Mouse (Mus musculus) layer of hippocampus, adult 11-12 months (tissue): ENCODE measurements around the gene Synpr.

Experiments
- DNase-seq: peaks from one replicate; pipeline ENCODE4 v3.0.0; 2022; ENCODE audit warnings: low spot score

Gene Synpr

DNA sequence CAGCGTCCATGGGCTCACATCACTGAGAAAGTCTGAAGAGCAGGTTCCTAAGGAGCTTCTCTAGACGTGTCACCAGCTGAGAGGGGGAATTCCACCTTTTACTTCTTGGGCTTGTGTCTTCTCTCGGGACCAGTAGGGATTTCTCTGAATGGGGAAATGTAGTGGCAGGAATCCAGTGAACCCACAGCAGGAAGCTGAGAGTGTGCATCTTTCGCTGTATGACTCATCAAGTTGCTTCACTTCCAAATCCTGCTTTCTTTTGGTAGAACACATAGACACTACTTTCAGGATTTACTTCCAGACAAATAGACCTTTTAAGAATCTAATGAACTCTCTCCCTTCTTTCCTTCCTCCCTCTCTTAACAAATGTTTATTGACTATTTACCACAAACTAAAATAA lies 266.6 kb downstream of the Synpr start:
- peak; percentile 9 for DNase-seq

DNA sequence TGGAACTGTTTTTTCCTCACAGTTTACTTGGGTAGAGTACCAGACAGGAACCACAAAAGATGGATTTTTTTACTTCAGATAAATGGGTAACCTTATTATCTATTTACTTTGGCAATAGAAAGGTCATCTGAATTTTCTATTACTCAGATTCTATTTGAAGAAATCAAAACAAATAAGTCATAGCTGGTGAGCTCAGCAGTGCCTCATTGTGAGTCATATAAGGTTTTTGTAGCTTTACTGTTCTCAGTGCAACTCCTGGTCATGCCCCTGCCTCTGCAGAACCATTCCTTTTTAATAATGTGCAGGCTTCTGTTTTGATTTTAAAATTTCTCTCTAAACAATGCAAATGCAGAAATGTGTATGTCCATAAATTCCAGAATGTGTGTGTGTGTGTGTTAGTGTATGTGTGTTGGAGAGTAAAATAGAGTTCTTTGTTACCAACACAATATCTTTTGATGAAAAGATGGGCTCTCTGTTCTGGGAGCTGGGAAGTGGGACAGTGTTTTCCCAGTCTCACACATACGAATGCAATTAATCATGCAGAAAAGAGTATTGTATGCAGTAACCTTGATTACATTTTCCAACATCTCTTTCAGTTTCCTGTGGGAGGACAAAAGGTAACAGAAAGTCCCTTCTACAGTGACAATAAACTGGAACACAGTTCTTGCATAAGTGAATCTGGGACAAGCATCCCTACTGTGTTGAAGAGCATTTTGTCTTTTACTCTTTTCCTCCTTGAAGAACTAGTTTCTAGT lies 269.2 kb downstream of the Synpr start:
- no peak for DNase-seq

DNA sequence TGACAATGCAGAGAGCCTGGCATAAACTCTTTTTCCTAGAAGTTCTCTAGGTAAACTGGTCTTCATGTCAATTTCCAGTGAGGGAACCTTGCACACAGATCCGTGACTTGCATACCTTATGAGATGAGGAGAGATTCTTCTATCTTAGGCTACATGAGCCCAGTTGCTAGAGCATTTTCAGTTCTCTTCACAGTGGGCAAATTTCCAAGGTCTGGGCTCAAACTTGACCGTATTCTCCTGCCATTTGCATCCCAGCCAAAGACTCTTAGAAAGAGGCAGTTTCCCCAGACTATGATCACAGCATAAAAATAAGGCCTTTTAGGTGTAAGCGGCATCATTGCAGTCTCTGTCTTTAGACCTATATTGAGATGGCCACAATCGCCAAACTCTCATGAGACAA lies 270.1 kb downstream of the Synpr start:
- no peak for DNase-seq

DNA sequence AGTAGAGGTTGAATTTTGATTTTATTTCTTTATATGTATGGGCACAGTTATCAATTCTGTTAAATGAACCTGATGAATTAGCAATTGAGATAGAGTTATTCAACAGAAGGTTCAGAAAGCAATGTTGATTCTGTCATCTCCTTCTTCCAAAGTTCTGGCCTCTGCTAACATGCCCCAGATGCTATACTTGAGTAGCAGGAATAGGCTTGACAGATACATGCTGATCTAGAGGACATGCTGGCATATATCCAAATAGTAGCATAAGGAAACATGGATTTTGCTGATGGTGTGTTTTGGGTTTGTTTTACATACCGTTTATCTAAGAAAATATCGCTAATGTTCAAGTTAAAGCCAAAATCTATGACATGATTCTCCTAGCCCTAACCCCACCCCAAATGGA lies 273.5 kb downstream of the Synpr start:
- DNase-seq, result no peak

DNA sequence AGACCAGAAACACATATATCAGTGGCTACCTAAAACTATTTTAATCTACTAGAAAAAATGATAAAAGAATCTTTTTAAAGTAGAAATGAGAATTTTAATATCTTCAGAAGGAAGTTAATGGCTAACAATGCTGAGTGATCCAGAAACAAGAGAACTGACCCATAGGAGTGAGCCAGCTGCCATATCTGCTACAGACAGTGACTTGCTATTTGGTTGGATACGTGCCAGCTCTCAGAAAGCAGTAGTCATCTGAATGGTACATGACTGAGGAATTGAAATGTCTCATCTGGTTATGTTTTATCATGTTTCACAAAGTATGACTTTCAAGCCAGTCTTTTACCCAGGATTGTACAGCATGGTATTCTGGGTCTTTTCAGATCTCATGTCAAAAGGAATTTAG lies 282.7 kb downstream of the Synpr start:
- no peak for DNase-seq

DNA sequence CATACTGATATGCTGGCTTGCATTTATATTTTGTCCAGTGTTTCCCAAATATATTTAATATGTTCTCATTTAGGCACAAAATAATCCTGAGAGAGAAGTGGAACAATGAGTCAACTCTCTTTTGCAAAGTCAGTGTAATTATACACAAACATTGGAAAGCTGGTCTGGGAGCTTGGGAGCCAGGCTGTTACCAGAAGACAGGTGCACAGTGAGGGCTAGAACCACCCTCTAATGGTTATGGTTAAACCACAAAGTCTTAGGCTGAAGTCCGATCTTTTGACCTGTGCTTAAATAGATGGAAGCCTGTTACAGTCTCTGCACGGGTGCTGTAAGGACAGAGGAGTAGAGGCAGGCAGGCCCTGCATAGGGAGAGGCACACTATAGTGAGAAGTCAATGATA lies 283.4 kb downstream of the Synpr start:
- no peak for DNase-seq

DNA sequence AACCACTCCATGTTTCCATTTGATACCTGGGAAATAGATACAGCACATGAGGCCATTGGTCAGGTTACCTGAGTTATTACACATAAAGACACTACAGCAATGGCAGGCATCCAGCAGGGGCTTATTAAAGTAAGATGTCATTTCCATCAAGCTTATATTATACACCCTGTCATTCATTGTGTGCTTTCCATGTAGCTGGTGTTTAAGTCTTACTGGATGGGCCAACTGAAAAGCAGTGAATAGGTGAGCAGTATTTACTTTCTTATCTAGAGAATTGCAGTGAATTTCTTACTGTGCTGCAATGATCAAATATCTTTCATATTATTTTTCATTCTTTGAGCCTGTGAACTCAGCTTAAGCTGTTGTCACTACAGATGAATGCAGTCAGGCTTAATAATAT lies 287.4 kb downstream of the Synpr start:
- no peak for DNase-seq

DNA sequence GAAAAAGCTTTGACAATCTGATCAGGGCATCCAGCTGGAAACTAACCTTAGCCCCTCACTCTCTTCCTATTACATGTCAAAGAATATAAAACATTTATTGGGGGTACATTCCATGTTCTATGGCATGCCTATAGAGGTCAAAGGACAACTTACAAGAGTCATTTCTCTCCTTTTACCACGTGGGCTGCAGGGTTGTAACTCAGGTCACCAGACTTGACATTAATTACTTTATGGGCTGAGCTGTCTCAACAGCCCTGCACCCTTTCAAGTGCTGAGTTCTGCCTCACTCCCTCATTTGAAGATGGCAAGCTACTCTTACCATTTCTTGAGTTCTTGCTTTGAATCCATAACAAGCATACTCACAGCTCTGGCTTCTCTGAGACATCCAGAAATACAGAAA lies 287.9 kb downstream of the Synpr start:
- no peak for DNase-seq

DNA sequence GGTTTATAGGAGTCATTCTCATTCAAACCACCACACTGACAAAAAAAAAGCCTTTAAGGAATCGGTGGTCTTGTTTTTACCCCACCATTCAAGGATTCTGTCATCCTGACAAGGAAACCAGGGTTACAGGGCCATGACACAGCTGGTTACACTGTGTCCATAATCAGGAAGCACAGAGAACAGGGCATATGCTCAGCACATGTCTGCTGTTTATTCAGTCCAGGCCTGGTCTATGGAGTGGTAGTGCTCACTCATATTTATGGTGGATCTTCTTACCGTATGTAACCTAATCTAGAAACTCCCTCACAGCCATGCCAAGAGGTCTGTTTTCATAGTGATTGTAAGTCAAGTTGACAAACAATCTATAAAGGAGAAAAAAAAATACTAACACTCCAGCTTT lies 293.5 kb downstream of the Synpr start:
- DNase-seq, result no peak

DNA sequence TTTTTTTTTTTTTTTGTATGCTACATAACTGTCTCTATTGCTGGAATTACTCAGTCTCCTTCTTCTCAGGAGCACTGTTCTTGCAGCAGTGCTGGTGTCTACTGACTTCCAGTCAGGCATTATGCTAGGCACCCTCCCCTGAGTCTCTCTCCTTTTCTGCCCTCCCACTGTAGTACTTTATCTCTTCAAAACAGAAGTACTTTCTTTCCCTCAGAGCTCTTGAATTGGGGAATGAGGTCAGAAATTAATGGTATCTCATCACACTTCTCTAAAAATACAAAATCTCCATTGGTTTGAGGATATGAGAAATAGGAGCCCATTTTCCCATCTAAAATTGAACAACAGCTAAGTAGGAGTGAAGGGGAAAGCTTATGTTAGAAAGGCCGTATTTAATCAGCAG lies 294.2 kb downstream of the Synpr start:
- DNase-seq, result no peak

DNA sequence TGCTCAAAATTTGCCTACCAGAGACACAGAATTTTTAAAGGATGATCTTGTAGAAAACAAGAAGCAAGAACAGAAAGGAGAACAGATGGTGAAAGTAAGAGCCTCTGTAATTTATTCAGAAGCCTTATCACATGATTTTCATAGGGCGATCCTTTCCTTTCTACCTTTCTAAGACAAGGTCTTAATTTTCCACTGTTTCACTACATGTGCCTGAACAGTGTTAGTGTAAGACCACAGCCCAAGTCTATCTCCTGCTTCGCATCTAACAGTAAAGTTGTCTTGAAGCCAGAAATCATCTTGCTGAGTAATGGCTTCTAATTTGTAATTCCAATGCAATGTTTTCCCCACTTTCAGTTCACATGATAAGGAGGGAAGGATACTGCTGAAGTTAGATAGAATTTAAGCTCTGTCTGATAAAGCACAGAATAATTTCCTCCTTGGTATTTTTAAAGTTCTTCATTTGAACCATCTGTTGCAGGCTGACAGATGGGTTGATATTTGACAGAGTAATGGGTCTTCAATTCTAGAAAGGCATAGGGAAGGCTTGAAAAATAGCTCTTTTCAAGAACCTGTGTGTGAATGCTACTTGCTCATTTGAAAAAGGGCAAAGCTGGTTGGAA lies 308.9 kb downstream of the Synpr start:
- DNase-seq, result no peak

DNA sequence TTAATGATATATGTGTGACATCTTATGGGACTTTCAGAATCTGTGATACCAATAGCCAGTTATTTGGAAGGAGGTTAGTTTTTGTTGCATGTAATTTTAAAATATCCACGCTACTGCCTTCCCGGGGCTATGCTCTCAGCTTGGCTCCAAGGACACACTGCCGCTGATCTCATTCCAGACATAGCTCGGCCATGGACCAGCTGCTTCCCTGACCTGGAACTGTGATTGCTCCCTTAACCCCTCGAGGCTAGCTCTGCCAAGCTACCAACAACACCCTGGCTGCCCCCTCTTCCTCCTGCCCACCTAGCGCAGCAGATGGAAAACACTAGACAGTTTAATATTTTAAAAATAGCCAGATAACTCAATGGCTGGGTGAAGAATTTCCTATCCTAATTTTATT lies 311.7 kb downstream of the Synpr start:
- DNase-seq, result no peak

DNA sequence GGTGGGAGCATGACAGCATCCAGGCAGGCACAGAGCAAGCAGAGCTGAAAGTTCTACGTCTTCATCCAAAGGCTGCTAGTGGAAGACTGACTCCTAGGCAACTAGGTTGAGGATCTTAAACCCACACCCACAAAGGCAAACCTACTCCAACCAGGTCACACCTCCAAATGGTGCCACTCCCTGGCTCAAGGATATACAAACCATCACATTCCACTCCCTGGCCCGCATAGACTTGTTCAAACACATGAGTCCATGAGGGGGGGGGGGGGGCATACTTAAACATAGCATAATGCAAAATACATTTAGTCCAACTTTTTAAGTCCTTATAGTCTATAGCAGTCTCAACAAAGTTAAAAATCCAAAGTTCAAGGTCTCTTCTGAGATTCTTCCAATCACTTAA lies 312.6 kb downstream of the Synpr start:
- DNase-seq, result no peak

DNA sequence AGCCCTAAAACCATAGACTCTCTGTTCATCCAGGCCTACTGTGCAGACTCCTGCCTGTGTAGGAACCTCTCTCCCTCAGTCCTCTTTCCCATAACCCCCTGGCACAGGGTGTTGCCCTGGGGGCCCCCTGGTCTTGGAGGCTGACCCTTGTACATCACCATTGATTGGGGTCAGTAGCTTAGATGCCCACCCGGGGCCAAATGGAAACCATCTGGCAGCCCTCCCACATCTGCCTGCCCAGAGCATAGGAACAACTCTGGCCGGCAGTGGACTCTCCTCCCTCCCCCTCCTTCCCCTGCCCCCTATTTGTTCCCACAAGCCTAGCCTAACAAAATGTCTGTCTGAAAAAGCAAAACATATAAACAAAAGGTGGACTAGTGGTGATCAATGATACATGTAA lies 336.0 kb downstream of the Synpr start:
- no peak for DNase-seq

DNA sequence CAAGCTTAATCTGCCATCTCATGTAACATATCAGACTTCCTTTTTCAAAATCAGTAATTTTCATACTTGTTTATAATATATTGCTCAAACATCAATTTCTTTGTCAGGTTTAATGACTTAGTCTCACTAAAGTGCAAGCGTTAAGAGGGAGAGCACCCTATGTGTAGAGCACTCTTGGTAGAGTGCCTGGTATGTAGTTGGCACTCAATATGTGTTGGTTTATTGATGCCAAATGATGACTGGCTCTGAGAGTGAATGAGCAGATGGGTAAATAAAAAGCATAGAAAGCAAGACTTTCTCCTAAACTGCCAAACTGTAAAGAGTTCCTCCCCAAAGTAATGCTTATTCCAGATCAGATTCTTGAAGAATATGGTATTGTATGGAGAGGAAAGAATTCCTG lies 365.3 kb downstream of the Synpr start:
- no peak for DNase-seq

DNA sequence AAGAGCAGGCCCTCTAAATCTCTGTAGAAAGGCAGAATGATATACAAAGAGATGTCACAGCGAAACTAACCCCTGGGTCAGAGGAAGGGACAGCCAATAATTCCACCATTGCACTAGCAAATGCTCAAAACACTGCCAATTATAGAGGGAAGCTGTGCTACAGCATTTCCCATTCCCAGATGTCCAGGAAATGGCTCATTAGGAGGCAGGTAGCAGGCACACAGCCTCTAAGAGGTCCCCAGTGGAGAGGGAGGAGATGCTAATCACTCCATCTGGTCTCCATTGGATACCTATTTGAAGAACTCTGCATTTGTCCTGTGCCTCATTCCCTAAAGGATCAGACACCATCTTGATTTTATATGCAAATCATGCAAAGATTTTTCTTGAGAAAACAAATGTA lies 366.5 kb downstream of the Synpr start:
- DNase-seq, result no peak

DNA sequence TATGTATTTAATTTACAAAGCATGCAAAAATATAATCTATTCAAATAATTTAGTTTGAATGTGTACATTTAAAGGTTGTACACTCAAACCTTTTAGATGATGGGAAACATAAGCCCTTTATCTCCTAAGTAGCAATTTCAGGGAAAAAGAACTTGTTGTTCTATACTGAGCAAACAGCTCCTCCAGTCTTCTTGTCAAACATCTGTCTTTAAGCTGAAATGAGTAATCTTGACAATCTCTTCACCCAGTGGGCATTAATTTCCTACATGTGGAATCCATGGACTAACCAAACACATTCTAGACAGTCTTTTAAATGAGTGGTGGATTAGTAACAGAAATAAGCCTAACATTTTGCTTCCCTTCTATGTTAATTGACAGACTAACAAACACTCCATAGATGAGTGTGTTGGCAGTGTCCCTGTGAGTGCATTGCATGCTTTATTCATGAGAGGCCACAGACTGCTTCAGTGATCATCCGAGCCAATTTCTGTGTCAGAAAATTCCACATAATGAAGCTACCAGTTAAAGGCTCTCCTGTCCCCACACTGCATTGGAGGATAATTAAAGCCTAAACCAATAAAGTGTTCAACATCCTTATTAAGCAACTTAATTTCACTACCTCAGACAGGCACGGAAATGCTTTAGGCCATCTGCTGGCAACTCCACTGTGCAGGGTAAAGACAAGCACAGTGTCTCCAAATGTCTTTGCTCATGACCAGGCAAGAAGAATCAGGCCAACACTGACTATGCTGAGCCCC lies 367.1 kb downstream of the Synpr start:
- no peak for DNase-seq
